Mouse (Mus musculus) 416B (cell line): ENCODE results near the gene Rnaseh2a.
"Not testable (repeated sequence)": the region's sequence is repeated elsewhere in the genome, so short reads cannot be mapped to it uniquely, and the experiment has no call there.

Experiments used
- DNase-seq: peaks from one replicate; pipeline ENCODE4 v3.0.0; 2011; ENCODE audit warnings: low read depth

Gene Rnaseh2a

DNA sequence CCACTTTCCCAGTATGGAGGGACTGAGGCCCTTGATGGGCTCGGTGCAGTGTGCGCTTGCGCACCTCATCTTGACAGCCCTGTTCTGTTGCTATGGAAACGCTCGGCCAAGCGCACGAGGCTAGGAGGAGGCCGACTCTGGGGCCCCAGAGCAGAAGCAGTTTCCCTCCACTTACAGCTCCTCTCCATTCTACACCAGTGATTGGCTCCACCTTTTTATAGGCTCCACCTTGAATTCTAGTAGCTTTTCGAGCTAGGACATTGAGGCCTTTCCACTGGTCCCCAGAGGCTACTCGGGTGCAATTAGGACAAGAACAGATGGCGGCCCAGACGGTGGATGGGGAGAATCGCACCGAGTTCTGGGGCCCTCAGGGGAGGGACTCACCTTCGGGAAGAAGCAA, 34.7 kb downstream of the Rnaseh2a start:
- DNase-seq = no peak

DNA sequence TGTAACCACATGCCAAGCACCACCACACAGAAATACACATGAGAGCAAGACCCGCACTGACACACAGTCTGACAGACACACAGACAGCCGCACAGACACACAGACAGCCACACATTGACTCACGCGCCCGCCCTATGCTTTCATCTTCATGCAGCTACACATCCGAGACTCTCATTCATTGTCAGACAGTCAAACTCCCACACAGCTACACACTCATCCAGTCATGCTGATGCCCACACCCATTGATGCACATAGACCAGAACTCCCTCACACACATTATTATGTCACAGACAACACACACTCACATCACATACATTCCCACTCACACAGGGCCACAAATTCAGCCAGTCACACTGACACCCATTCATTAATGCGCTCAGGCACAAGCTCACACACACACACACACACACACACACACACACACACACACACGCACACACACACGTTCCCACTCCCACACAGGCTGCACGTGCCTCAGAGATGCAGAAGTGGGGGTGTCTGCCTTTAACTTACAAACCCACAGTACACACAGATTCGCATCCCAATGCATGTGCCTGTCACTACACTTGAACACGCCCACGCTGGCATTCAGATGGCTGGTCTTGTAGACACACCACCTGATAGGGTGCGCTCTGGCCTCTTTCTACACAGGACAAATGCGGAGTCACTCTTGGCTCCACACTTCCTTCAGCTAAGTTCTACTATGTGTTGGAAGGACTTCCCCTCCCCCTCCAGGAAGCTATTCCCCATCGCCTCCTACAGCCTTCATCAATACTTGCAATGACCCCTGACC, 35.6 kb downstream of the Rnaseh2a start:
- DNase-seq = no peak

DNA sequence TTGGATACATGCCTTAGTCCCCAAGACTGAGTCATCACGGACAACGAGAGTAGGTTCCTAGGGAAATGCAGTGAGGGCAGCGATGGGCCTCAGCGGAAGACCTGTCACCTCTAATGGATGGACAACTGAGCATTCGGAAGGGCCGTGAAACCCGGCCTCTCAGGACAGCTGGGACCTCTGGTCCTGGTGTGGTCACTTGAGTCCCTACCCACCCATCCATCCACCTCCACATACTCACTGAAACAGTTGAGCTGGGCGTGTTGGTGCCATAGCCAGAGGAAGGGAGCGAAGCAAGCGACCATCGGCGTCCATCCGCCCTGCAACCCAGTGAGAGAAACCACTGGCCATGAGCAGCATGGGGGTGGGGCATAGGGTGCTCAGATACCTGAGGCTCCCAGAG, 39.0 kb downstream of the Rnaseh2a start:
- DNase-seq = no peak

DNA sequence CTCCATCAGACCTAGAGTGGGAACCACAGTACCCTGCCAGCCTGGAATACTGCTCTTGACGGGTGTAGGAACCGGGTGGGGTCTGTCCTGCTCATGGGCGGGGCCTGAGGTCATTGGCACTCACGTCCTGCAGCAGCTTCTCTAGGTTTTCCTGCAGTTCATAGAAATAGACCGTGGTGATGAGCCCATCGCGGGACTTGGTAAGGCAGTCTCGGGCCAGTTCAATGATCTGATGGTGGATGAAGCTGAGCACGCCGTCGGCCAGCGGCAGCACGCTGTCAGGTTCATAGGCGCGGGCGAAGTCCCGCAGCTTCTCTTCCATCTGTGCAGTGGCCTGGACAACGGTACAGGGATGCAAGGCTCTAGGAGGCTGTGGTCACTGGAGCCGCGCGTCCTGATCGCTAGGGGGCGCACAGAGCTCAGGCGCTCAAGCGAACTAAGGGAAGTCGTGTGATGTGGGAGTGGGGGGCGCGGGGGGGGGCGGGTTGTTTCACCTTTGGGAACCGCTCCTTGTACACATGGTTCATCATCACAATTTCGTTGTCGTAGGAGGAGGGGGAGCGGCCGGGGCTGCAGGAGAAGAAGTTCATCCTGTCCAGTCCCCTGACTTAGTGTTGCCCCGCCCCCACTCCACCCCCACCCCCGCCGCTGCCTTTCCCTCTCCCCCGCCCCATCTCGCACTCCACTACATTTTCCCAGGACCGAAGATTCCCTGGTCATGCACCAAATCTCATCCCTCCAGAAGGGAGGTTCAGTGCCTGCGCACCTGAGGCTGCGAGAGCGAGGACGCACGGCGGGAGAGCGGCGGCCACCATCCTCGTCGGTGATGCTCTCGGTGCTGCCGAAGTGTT, 40.9 kb downstream of the Rnaseh2a start:
- peak; percentile 57 for DNase-seq

DNA sequence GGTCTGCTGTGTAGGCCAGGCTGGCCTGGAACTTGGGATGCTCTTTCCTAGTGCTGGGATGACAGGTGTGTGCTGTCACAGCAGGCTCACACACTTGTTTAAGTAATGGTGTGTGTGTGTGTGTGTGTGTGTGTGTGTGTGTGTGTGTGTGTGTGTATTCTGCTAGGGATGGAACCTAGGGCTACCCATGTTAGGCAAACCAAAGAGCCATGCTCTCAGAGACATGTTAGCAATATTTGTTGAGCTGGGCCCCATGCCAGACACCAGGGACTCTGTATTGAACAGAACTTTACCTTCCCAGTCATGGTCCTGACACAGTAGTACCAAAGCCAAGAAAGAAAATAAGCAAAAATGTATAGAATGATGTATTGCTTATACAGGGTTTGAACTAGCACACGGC, 42.1 kb downstream of the Rnaseh2a start:
- no peak for DNase-seq

DNA sequence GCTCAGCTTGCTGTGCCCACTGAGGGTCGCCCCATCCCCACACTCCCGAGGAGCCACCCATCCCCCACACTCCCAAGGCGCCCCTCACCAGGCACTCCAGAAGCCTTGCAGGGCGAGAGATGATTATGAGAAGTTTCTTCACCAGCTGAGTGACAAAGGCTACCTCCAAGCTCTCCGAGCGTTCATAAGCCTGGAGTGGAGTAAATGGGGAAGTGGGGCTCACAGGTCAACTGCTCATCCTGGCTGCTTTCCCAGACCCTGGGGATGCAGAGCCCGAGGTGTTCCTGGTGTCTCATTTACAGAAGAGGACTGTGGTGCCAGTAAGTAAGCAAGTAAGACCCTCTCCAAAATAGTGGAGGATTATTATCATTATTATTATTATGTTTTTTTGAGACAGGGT, 44.0 kb downstream of the Rnaseh2a start:
- no peak for DNase-seq

DNA sequence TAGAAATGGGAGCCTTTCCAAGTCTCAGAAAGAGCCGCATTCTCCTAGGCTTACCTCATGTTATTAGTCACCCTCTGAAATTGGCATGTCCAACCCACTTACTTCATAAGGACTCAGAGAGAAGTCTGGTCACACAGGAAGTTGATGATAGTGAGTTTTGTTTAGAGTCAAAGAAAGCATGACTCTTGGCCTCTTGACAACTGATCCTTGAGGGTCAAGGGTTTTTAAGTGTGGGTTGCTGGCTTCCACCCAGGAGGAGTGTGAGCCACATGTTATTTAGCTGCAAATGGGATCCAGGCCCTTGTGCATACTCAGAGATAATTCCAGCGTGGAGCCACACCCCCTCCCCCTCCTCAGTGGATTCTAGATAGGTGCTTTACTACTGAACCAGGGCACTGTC, 48.0 kb downstream of the Rnaseh2a start:
- DNase-seq = peak; percentile 52

DNA sequence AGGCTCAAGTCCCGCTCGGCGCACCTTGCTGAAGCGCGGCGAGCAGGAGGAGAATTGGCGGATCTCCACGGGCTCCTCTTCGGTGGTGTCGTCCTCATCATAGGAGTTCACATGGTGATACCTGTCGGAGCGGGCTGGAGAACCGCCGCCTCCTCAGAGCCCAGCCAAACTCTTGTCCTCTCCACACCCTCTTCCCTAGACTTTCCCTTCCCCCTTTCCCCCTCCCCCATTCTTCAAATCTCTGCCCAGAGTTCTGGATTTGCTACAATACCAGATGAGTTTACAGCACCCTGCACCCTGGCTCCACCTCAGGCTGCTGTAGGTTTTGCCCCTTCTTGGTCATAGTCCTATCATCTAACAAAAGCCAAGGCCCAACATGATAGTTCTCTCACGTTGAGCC, 50.9 kb downstream of the Rnaseh2a start:
- DNase-seq = no peak

DNA sequence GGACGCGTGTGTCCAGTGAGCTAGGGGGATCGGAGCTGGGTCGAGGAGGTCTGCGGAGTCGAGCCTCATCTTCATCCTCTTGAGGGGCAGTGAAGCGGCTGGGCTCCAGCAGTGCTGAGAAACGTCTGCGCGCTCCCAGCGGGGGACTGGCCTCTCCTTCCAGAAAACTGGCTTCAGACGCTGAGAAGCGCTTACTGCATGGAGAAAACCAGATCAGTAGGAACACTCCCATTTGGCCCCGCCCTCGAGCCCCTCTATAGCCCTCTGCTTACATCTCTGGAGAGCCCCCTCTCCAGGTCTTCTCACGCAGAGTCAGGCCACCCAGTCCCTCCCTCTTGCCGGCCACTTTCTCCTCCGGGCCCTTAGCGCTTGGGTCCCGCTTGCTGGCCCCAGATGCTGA, 51.8 kb downstream of the Rnaseh2a start:
- no peak for DNase-seq

DNA sequence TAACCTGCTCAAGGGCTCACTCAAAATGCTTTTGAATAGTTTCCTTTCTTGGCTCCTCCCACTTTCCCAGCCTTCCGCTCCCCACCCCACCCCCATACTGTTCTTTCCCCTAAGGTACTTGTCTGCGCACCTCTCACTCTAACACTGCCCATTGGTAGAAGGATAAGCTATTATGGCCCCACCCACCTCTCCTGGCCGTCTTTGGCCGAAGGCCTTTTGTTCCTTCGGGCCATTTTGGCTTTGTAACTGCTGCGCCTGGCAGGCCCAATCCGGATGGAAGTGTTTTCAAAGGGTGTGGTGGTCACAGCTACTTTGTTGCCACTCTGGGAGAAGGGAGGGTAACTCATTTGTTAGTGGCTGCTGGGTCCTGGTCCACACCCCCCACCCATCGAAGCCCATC, 54.3 kb downstream of the Rnaseh2a start:
- no peak for DNase-seq

DNA sequence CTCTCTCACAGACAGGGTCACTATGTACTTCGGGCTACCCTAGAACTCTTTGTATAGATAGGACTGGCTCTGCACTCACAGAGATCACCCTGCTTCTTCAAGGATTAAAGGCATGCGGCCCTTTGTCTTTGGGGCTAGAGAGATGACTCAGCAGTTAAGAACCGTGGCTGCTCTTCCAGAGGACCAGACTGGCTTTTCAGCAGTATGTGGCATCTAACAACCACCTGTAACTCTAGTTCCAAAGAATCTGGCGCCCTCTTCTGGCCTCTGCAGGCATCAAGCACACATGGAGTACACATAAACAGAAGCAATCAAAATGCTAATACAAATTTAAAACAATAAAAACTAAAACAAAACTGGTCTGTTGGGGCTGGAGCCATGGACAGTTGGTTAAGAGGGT, 55.6 kb downstream of the Rnaseh2a start:
- DNase-seq = peak; percentile 66

DNA sequence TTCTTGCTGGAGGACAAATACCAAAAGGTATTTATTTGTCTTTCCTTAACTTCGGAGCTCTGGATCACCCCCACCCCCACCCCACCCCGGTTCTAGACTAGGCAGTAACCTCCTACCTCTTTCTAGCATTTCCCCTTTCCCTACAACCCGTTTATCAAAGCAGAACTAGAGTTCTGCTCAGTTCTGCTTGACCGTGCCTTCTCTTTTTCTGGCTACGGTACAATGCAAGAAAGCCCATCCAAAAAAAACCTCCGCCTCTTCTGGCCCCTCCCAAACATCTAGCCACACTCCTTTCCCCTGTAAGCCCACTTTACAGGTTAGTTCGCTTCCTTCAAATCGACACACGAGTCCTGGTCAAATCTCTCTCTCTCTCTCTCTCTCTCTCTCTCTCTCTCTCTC, 56.1 kb downstream of the Rnaseh2a start:
- no peak for DNase-seq

DNA sequence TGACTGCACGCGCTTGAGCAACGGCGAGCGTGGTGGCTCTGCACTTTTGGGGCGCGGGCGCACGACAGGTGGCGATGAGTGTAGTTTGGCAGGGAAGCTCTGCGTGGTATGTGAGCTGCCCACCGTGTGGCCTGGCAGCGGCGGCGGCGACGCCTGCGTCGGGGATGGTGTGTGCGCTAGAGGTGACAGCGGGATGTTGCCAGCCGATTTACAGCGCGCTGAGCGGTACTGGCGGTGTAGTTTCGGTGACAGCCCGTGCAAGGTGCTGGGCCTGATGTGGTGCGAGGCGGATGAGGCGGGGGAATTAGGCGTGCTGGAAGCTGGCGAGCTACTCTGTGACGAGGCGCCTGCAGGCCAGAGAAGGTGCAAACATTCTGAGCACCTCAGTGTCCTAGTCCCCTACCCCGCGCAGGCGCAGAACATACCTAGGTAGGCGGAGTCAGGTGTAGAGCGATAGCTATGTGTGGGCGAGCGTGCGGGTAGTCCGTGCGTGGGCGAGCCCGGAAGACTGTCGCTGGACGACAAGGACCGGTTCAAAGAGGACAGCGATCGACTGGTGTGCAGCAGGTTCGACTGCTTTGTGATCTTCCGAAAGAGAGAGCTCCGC, 56.6 kb downstream of the Rnaseh2a start:
- DNase-seq = no peak

DNA sequence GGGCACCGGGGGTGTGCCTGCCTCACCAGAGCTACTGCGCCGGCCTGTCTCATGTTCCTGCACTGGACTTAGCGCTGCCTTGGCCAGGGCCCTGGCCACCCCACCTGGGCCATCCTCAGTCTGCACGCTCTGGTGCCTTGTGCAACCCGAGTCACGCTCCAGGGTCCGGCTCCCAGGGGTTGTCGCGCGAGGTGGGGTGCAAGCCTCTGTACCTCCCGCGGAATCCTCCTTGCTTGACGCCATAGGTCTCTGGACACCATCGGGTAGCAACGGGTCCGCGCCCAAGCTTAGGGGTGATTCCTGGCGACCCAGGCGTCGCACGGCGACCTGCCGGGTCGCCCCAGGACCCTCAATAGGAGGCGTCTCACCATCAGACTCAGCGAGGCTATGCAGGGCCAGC, 57.2 kb downstream of the Rnaseh2a start:
- DNase-seq = no peak

DNA sequence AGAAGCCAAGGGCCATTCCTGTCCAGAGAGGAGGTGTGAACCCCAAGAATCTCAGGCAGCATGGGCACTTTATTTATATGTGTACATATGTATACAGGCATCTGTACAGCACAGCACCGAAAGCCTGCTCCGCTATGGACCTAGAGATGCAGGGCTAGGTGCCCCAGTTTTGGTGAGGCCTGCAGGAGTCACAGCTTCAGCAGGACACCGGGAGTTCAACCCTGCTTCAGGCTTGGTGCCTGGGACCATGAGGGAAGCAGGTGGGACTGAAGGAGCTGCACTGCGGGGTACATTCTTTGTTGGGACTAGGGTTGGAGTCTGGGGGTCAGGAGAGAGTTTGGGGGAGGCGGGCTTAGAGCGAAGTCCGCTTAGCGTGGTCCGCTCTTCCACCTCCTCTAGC, 57.7 kb downstream of the Rnaseh2a start:
- no peak for DNase-seq

DNA sequence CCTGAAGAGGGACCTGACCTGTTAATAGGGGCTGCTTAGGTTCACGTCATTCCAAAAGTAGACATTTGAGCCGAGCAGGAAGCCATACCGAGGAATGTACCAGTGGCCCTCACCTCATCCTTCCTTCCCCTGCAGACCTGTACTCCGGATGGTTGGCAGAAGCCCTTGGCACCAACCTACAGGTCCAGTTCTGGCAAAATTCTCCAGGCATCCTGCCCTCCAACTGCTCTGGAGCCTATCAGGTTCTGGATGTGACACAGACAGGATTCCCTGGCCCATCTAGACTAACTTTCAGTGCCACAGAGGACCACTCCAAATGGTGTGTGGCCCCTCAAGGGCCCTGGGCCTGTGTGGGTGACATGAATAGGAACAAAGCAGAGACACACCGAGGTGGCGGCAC, 59.0 kb downstream of the Rnaseh2a start:
- no peak for DNase-seq

DNA sequence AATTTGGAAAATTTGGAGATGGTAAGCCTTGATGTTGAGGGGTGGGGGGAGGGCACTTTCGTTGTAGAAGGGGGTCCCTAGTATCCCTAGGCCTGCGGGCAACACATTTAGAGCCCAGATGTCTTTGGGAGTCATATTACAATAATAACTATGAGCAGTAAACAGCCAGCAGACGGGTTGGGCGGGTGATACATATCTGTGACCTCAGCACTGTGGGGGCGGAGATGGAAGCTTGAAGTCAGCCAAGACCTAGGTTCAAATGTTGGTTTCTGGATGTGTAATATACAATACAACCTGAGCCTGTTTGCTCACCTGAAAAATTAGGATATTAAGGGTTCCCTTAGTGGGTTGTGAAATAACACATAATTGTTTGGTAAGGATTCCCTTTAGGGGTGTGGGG, 59.6 kb downstream of the Rnaseh2a start:
- DNase-seq = peak; percentile 46

DNA sequence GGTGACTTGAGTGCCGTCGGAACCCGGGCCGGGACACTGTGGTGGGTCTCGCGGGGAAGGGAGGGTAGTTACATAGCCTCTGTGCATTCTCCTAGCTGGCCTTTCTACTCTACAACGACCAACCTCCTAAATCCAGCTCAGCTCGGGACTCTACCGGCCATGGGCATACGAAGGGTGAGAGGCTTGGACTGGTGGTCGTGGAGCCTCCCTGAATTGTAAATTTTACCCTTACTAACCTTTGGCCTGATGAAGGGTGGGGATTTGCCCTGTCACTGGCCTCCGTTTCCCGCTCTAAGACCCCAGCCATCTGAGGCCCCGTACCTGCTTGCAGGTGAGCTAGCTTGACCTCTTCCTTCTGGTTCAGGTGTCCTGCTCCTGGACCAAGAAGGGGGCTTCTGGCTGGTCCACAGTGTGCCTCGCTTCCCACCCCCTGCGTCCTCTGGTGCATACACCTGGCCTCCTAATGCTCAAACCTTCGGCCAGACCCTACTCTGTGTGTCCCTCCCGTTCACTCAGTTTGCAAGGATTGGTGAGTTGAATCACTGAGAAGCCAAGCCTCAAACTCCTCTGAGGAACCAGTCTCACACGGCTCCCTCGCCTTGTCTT, 60.3 kb downstream of the Rnaseh2a start:
- no peak for DNase-seq

DNA sequence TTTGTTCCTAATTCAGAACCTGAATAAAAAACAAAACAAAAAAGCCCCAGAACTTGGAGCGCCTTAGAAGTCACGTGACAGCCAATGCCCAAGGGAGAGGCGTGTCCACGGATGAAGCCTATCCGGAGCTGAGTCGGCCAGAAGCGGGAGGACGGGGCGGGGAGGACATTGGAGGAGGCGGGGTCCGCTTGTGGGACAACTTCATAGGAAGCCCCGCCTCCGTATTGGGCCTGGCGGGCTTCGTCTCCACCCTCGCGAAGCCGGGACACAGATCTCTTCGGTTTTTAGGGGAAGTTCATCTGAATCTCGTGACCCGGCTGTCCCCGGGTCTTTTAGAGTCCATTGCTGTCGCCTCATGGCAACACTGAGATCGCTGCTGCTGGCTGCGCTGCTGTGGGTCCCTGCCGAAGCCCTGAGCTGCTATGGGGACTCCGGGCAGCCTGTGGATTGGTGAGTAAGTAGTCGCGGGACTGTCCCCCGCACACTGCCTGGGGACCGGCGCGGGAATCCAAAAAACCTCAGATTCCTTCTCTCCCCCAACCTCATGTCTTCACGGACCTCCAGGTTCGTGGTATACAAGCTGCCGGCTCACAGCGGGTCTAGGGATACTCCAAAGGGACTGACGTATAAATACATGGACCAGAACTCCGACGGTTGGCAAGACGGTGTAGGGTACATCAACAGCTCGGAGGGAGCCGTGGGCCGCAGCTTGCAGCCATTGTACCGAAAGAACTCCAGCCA, 61.0 kb downstream of the Rnaseh2a start, which contains the start of gene Dnase2a:
Gene Dnase2a, plus strand, starts transcription at position 140 of the 741 bp plus-strand sequence.
- peak; percentile 99 for DNase-seq

DNA sequence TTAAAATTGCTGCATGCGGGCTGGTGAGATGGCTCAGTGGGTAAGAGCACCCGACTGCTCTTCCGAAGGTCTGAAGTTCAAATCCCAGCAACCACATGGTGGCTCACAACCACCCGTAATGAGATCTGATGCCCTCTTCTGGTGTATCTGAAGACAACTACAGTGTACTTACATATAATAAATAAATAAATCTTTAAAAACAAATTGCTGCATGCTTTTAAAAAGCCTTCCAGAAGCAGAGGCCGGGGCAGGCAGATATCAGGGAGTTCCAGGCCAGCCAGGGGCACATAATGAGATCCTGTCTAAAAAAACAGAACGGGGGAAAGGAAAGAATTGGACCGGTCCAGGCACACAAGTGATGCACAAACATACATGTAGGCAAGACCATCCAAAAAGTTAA, 61.6 kb downstream of the Rnaseh2a start:
- DNase-seq = not testable (repeated sequence)

DNA sequence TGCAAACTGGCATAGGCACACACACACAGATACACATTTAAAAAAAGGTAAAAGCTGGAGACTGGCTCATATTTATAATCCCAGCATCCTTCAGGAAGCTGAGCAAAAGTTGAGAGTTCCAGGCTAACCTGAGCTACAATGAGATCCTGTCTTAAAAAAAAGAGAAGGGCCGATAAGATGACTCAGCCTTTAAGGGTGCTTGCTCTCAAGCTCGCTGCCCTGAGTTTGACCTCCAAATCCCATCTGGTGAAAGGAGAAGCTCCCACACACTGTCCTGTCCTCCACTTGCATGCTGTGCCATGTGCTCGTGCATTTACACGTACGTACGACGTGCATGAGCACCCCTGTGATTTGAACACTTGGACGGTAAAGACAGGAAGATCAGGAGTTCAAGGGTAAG, 62.1 kb downstream of the Rnaseh2a start:
- DNase-seq = peak; percentile 39

DNA sequence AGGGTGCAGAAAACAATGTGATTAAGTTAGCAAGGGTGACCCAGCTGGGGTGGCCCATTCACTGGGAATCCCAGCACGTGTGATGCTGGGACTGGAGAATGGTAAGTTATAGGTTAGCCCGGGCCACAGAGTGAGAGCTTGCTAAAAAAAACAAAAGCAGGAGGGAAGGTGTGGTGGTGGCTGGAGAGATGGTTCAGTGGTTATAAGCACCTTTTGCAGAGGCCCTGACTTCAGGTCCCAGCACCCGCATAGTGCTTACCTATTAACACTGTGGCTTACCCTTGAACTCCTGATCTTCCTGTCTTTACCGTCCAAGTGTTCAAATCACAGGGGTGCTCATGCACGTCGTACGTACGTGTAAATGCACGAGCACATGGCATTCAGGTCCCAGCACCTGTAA, 62.5 kb downstream of the Rnaseh2a start:
- DNase-seq = no peak
